Comparison of ENCODE assay signal across 13 mouse cellular contexts in genomic region chr13:58514147-58514727, GRCm38 (mm10).
DNase-seq lines count a peak whose midpoint lies in the region; ATAC-seq and TF ChIP-seq lines count a peak whose summit lies in the region.
"Had no signal": no experiment of that assay in that cellular context is flagged by ENCODE, and none has a peak within 500 bp of the region (broad histone marks: within the 10 kb centered on the region; RNA-seq: fewer than 3 reads in every experiment).

No protein-coding gene starts in this region.

- no peak for DNase-seq in heart, postnatal 0 days (ENCODE audit: low spot score)
- DNase-seq in heart, adult 11 months, result no peak
- no peak for DNase-seq in lung, adult 2 months
- no peak for DNase-seq in lung, postnatal 4 days
- DNase-seq in R1 (ENCODE audit: low read depth, low spot score), result peak; percentile 49
- DNase-seq in retina, postnatal 1 day, result peak; percentile 50
- no peak for DNase-seq in cerebellum, adult 11 months
- DNase-seq in hindbrain, embryonic 11.5 days (ENCODE audit: low spot score), result no peak
- DNase-seq: gastrocnemius, postnatal 14 days; layer of hippocampus, postnatal 36 days; thymus, postnatal 14 days had no signal

- H3K27ac ChIP-seq in heart, postnatal 0 days (ENCODE audit: low read depth), result no peak overlapping the region
- no peak overlapping the region for H3K27ac ChIP-seq in hindbrain, embryonic 11.5 days (ENCODE audit: low read depth, low read length)
- H3K27ac ChIP-seq: macrophage had no signal

- H3K4me1 ChIP-seq in heart, postnatal 0 days (ENCODE audit: control insufficient read depth, insufficient read depth), result 0 out of 2 replicates have a peak, but pooled peaks cover 3% of the 10 kb centered on the region
- no peaks in the 10 kb centered on the region for H3K4me1 ChIP-seq in lung, adult 2 months (ENCODE audit: control insufficient read depth, insufficient read depth, low read length)
- no peaks in the 10 kb centered on the region for H3K4me1 ChIP-seq in hindbrain, embryonic 11.5 days (replicated peaks; ENCODE audit: control insufficient read depth, insufficient read depth, low read length)

- no peaks in the 10 kb centered on the region for H3K9me3 ChIP-seq in heart, postnatal 0 days (replicated peaks; ENCODE audit: control insufficient read depth, low read length)
- no peaks in the 10 kb centered on the region for H3K9me3 ChIP-seq in hindbrain, embryonic 11.5 days (ENCODE audit: control insufficient read depth, low read length)

- TF ChIP-seq CTCF in heart, postnatal 0 days (IDR thresholded peaks at IDR 0.05; ENCODE audit: low read depth), result peak; percentile 50
- TF ChIP-seq CTCF in lung, adult 2 months (IDR thresholded peaks at IDR 0.05; ENCODE audit: insufficient read depth, low read length), result peak; percentile 13; the same call in 1 of the 2 replicates

- no peaks in the 10 kb centered on the region for H3K36me3 ChIP-seq in heart, postnatal 0 days (replicated peaks; ENCODE audit: control insufficient read depth, insufficient read depth, low read length)
- no peaks in the 10 kb centered on the region for H3K36me3 ChIP-seq in hindbrain, embryonic 11.5 days (ENCODE audit: control insufficient read depth, insufficient read depth, low read length)

- H3K27me3 ChIP-seq in heart, postnatal 0 days (ENCODE audit: control insufficient read depth, insufficient read depth, low read length), result no peaks in the 10 kb centered on the region
- no peaks in the 10 kb centered on the region for H3K27me3 ChIP-seq in hindbrain, embryonic 11.5 days (ENCODE audit: control insufficient read depth, insufficient read depth, low read length)

- H3K4me2 ChIP-seq in heart, postnatal 0 days (ENCODE audit: low read depth, low read length), result no peak overlapping the region
- no peak overlapping the region for H3K4me2 ChIP-seq in hindbrain, embryonic 11.5 days (replicated peaks; ENCODE audit: low read depth, low read length)

- no peak for ATAC-seq in heart, postnatal 0 days (ENCODE audit: insufficient read depth, low read depth)
- ATAC-seq in hindbrain, embryonic 11.5 days (ENCODE audit: low FRiP score), result no peak

- 82% methylated on average over 8 of the region's 8 CpGs for WGBS in heart, postnatal 0 days
- WGBS in lung, adult 2 months, result 77% methylated on average over 8 of the region's 8 CpGs
- 86% methylated on average over 8 of the region's 8 CpGs for WGBS in hindbrain, embryonic 11.5 days

- TF ChIP-seq POLR2A in lung, adult 2 months (IDR thresholded peaks at IDR 0.05; ENCODE audit: borderline replicate concordance, extremely low read depth, low read depth, low read length), result no peak

- TF ChIP-seq EP300 in heart, postnatal 0 days (IDR thresholded peaks at IDR 0.05; ENCODE audit: low read depth), result no peak

- no peak overlapping the region for H3K9ac ChIP-seq in heart, postnatal 0 days (replicated peaks; ENCODE audit: low read depth, low read length)
- no peak overlapping the region for H3K9ac ChIP-seq in hindbrain, embryonic 11.5 days (ENCODE audit: low read depth, low read length)

- no peak overlapping the region for H3K4me3 ChIP-seq in heart, postnatal 0 days (ENCODE audit: low read depth, low read length)
- H3K4me3 ChIP-seq in lung, adult 2 months (replicated peaks; ENCODE audit: extremely low read depth, low read depth, low read length), result no peak overlapping the region
- H3K4me3 ChIP-seq in hindbrain, embryonic 11.5 days (ENCODE audit: low read depth, low read length), result no peak overlapping the region
- H3K4me3 ChIP-seq: erythroblast, embryonic 14.5 days had no signal

Comparison
In these comparisons a context has a peak if more than half of its experiments do, and no peak if none do; other contexts are left out.
1. DNase-seq: peak in R1 (single experiment) and retina, postnatal 1 day (single experiment); none in heart, postnatal 0 days (single experiment), heart, adult 11 months (single experiment), lung, adult 2 months (single experiment), lung, postnatal 4 days (0 of 2), cerebellum, adult 11 months (single experiment) and hindbrain, embryonic 11.5 days (single experiment).